Mouse (Mus musculus) right cerebral cortex, postnatal 10 days (tissue): ENCODE data around the gene Sbf2.
"Not testable (repeated sequence)": the region's sequence is repeated elsewhere in the genome, so short reads cannot be mapped to it uniquely, and the experiment has no call there.

ENCODE experiments used
- DNase-seq, 2 experiments: peaks; one replicate each; pipeline ENCODE4 v3.0.0; 2021; ENCODE audit warnings: low spot score in 2 of 2

Gene Sbf2

GRCm38 (mm10) chr7:110583705-110584104, 31.0 kb downstream of the Sbf2 start:
- DNase-seq = no peak

GRCm38 (mm10) chr7:110565815-110566549, 48.7 kb downstream of the Sbf2 start:
- no peak for DNase-seq

- no peak for DNase-seq
These were observed 53.1 kb downstream of the Sbf2 start for GRCm38 (mm10) chr7:110561647-110562046.

- no peak for DNase-seq
These were observed 57.7 kb downstream of the Sbf2 start for GRCm38 (mm10) chr7:110557001-110557400.

GRCm38 (mm10) chr7:110556221-110556620, 58.5 kb downstream of the Sbf2 start:
- DNase-seq = no peak

GRCm38 (mm10) chr7:110555260-110555659, 59.5 kb downstream of the Sbf2 start:
- no peak for DNase-seq

GRCm38 (mm10) chr7:110548268-110548667, 66.5 kb downstream of the Sbf2 start:
- DNase-seq = no peak

GRCm38 (mm10) chr7:110543341-110543740, 71.4 kb downstream of the Sbf2 start:
- DNase-seq = no peak

- DNase-seq = no peak
These were observed 75.5 kb downstream of the Sbf2 start for GRCm38 (mm10) chr7:110539266-110539665.

- DNase-seq = not testable (repeated sequence)
These were observed 84.4 kb downstream of the Sbf2 start for GRCm38 (mm10) chr7:110530295-110530694.

- DNase-seq = no peak
These were observed 89.5 kb downstream of the Sbf2 start for GRCm38 (mm10) chr7:110525090-110525775.

GRCm38 (mm10) chr7:110516241-110517220, 98.2 kb downstream of the Sbf2 start:
- DNase-seq = no peak

GRCm38 (mm10) chr7:110514131-110514530, 100.6 kb downstream of the Sbf2 start:
- DNase-seq = no peak

GRCm38 (mm10) chr7:110498653-110499052, 116.1 kb downstream of the Sbf2 start:
- DNase-seq = no peak

- DNase-seq = no peak
These were observed 123.7 kb downstream of the Sbf2 start for GRCm38 (mm10) chr7:110491038-110491437.

- no peak for DNase-seq
These were observed 129.7 kb downstream of the Sbf2 start for GRCm38 (mm10) chr7:110485051-110485450.

GRCm38 (mm10) chr7:110470987-110471386, 143.7 kb downstream of the Sbf2 start:
- no peak for DNase-seq

GRCm38 (mm10) chr7:110463471-110463870, 151.3 kb downstream of the Sbf2 start:
- DNase-seq = no peak

- DNase-seq = peak; percentile 67 to 79
These were observed 182.4 kb downstream of the Sbf2 start for GRCm38 (mm10) chr7:110432301-110432700.

- no peak for DNase-seq
These were observed 198.4 kb downstream of the Sbf2 start for GRCm38 (mm10) chr7:110416318-110416717.

- no peak for DNase-seq
These were observed 200.4 kb downstream of the Sbf2 start for GRCm38 (mm10) chr7:110414276-110414675.

- no peak for DNase-seq
These were observed 212.6 kb downstream of the Sbf2 start for GRCm38 (mm10) chr7:110402092-110402491.
